Mouse (Mus musculus): ENCODE results near the gene Spon2.

DNA sequence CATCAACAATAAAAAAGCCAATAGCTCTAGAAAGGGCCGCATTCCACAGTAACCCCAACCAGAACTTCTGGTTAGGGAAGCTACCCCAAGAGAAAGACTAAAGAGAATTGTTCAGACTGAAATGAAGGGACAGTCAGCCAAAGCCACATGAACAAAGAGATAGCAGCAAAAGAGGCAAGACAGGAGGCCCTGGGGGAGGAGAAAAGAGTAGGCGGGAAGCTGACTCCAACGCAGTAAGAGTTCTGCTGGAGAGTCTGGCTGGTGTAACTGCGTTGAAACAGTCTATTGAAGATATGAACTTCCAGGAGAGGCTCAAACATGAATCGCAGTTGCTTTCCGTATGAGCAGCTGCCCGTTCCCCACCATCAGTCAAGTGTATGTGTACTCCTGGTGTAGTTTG, 6.2 kb upstream of the Spon2 start:
- TF ChIP-seq CTCF (IDR thresholded peaks at IDR 0.05; ENCODE audit: borderline replicate concordance, control insufficient read depth, extremely low read depth, insufficient read depth, low read length, poor library complexity) (no peak), POLR2A (IDR thresholded peaks at IDR 0.05; ENCODE audit: control insufficient read depth, extremely low read depth, insufficient read depth, low read length, poor library complexity) (no peak)

Data from thymus, adult 2 months (tissue).